Mouse (Mus musculus) lung, adult 18-20 months (tissue): ENCODE measurements around the gene Dek.

ENCODE experiments used
- DNase-seq, 2 experiments: peaks; one replicate each; pipeline ENCODE4 v3.0.0; 2022; ENCODE audit warnings: mixed read lengths in 2 of 2

The Dek gene

GRCm38 (mm10) chr13:47109239-47109638 lies 3.2 kb upstream of the Dek start:
- no peak for DNase-seq

GRCm38 (mm10) chr13:47106580-47106888 lies 533 bp upstream of the Dek start:
- no peak for DNase-seq

- peak in 1 of 2 experiments; percentile 19 for DNase-seq
Observed at GRCm38 (mm10) chr13:47104856-47105541, 1.0 kb downstream of the Dek start.

GRCm38 (mm10) chr13:47104146-47104545 lies 1.9 kb downstream of the Dek start:
- peak in 1 of 2 experiments; percentile 31 for DNase-seq

- DNase-seq = no peak
Observed at GRCm38 (mm10) chr13:47100587-47100986, 5.4 kb downstream of the Dek start.

- DNase-seq = peak in 1 of 2 experiments; percentile 14
Observed at GRCm38 (mm10) chr13:47099265-47099664, 6.7 kb downstream of the Dek start.

GRCm38 (mm10) chr13:47096591-47096990 lies 9.4 kb downstream of the Dek start:
- no peak for DNase-seq

GRCm38 (mm10) chr13:47093791-47094190 lies 12.2 kb downstream of the Dek start:
- DNase-seq = no peak

GRCm38 (mm10) chr13:47089271-47089670 lies 16.7 kb downstream of the Dek start:
- DNase-seq = no peak

- DNase-seq = no peak
Observed at GRCm38 (mm10) chr13:47088433-47088832, 17.6 kb downstream of the Dek start.

- no peak for DNase-seq
Observed at GRCm38 (mm10) chr13:47080905-47081505, 25.0 kb downstream of the Dek start.

GRCm38 (mm10) chr13:47078799-47079198 lies 27.2 kb downstream of the Dek start:
- no peak for DNase-seq

GRCm38 (mm10) chr13:47077367-47077766 lies 28.6 kb downstream of the Dek start:
- no peak for DNase-seq

- no peak for DNase-seq
Observed at GRCm38 (mm10) chr13:47076156-47076555, 29.8 kb downstream of the Dek start.

- DNase-seq = no peak
Observed at GRCm38 (mm10) chr13:47072484-47072883, 33.5 kb downstream of the Dek start.

GRCm38 (mm10) chr13:47071871-47072270 lies 34.1 kb downstream of the Dek start:
- DNase-seq = no peak

GRCm38 (mm10) chr13:47070329-47071080 lies 35.5 kb downstream of the Dek start:
- DNase-seq = no peak

- no peak for DNase-seq
Observed at GRCm38 (mm10) chr13:47067001-47067400, 39.0 kb downstream of the Dek start.

- no peak for DNase-seq
Observed at GRCm38 (mm10) chr13:47066516-47066915, 39.5 kb downstream of the Dek start.

- DNase-seq = peak in 1 of 2 experiments; percentile 9
Observed at GRCm38 (mm10) chr13:47063985-47064760, 41.8 kb downstream of the Dek start.

- no peak for DNase-seq
Observed at GRCm38 (mm10) chr13:47062756-47063155, 43.2 kb downstream of the Dek start.

- no peak for DNase-seq
Observed at GRCm38 (mm10) chr13:47056781-47057180, 49.2 kb downstream of the Dek start.

GRCm38 (mm10) chr13:47056126-47056525 lies 49.9 kb downstream of the Dek start:
- DNase-seq = no peak
